Mouse (Mus musculus): ENCODE measurements around the gene Ttc38.

Ttc38 gene

GRCm38 (mm10) chr15:85897113-85897512 is 65.0 kb downstream of the Ttc38 start:
- DNase-seq, result no peak

GRCm38 (mm10) chr15:85899396-85899795 is 67.3 kb downstream of the Ttc38 start:
- no peak for DNase-seq

- no peak for DNase-seq
Measured at GRCm38 (mm10) chr15:85900318-85900717, 68.2 kb downstream of the Ttc38 start.

- no peak for DNase-seq
Measured at GRCm38 (mm10) chr15:85900801-85901200, 68.7 kb downstream of the Ttc38 start.

- DNase-seq, result no peak
Measured at GRCm38 (mm10) chr15:85902505-85902904, 70.4 kb downstream of the Ttc38 start.

GRCm38 (mm10) chr15:85903826-85904225 is 71.7 kb downstream of the Ttc38 start:
- no peak for DNase-seq

Data from B cell, adult 2 months (primary cell).